Mouse (Mus musculus) c-Kit-positive CD71-positive TER-119-positive erythroid progenitor cells, embryonic 14.5 days (primary cell): ENCODE results near the gene Ctf2.
"Not testable (repeated sequence)": the region's sequence is repeated elsewhere in the genome, so short reads cannot be mapped to it uniquely, and the experiment has no call there.

ENCODE experiments used
- DNase-seq: peaks from one replicate; pipeline ENCODE4 v3.0.0-alpha.2; 2013; ENCODE audit warnings: low spot score

The Ctf2 gene

GRCm38 (mm10) chr7:127712461-127713385 is 19.2 kb downstream of the Ctf2 start, which contains the start of gene Ctf1:
Gene Ctf1 (plus strand): TSS chr7:127712736.
- DNase-seq: peak; percentile 57

GRCm38 (mm10) chr7:127711456-127711855 is 20.5 kb downstream of the Ctf2 start:
- DNase-seq: no peak

GRCm38 (mm10) chr7:127711031-127711430 is 20.9 kb downstream of the Ctf2 start:
- no peak for DNase-seq

GRCm38 (mm10) chr7:127709261-127709979 is 22.5 kb downstream of the Ctf2 start:
- DNase-seq: no peak

- DNase-seq: peak; percentile 83
These were observed 23.5 kb downstream of the Ctf2 start, which contains the start of gene Bcl7c for GRCm38 (mm10) chr7:127708207-127709078. Gene Bcl7c (minus strand): TSS chr7:127708933.

- no peak for DNase-seq
These were observed 24.1 kb downstream of the Ctf2 start for GRCm38 (mm10) chr7:127707957-127708206.

GRCm38 (mm10) chr7:127707045-127707956 is 24.7 kb downstream of the Ctf2 start:
- DNase-seq: no peak

GRCm38 (mm10) chr7:127705706-127706105 is 26.3 kb downstream of the Ctf2 start:
- DNase-seq: no peak

- no peak for DNase-seq
These were observed 27.4 kb downstream of the Ctf2 start for GRCm38 (mm10) chr7:127704598-127704997.

GRCm38 (mm10) chr7:127703561-127704178 is 28.3 kb downstream of the Ctf2 start:
- DNase-seq: no peak

- DNase-seq: no peak
These were observed 31.1 kb downstream of the Ctf2 start for GRCm38 (mm10) chr7:127700712-127701331.

- DNase-seq: no peak
These were observed 33.0 kb downstream of the Ctf2 start for GRCm38 (mm10) chr7:127698986-127699385.

GRCm38 (mm10) chr7:127693730-127694129 is 38.2 kb downstream of the Ctf2 start:
- DNase-seq: not testable (repeated sequence)

GRCm38 (mm10) chr7:127693290-127693689 is 38.7 kb downstream of the Ctf2 start:
- no peak for DNase-seq

- DNase-seq: no peak
These were observed 40.6 kb downstream of the Ctf2 start for GRCm38 (mm10) chr7:127691221-127691989.

GRCm38 (mm10) chr7:127689626-127690280 is 42.2 kb downstream of the Ctf2 start:
- DNase-seq: no peak

GRCm38 (mm10) chr7:127688935-127689334 is 43.0 kb downstream of the Ctf2 start:
- DNase-seq: no peak

- DNase-seq: no peak
These were observed 45.1 kb downstream of the Ctf2 start for GRCm38 (mm10) chr7:127686740-127687449.
